In genomic region chr5:123679106-123679505, GRCm38 (mm10) we compare ENCODE assay signal across 15 mouse cellular contexts. TPM values are rescaled to one million over a fixed set of nuclear protein-coding genes. Genes with fewer than 3 reads are reported as not detected.
DNase-seq lines count a peak whose midpoint lies in the region; ATAC-seq and TF ChIP-seq lines count a peak whose summit lies in the region.
"Had no signal": no experiment of that assay in that cellular context is flagged by ENCODE, and none has a peak within 500 bp of the region (broad histone marks: within the 10 kb centered on the region; RNA-seq: fewer than 3 reads in every experiment).

No protein-coding gene starts in this region.

- no peaks in the 10 kb centered on the region for H3K27me3 ChIP-seq in forebrain, embryonic 14.5 days (replicated peaks; ENCODE audit: control insufficient read depth, insufficient read depth, low read length)
- no peaks in the 10 kb centered on the region for H3K27me3 ChIP-seq in forebrain, embryonic 15.5 days
- H3K27me3 ChIP-seq in liver, adult 2 months (ENCODE audit: control insufficient read depth, insufficient read depth, low read length), result no peaks in the 10 kb centered on the region
- H3K27me3 ChIP-seq in liver, embryonic 12.5 days (replicated peaks), result no peaks in the 10 kb centered on the region
- H3K27me3 ChIP-seq: liver, embryonic 15.5 days; midbrain, embryonic 13.5 days had no signal

- H3K9me3 ChIP-seq in forebrain, embryonic 14.5 days (replicated peaks; ENCODE audit: control insufficient read depth, low read length), result no peaks in the 10 kb centered on the region
- H3K9me3 ChIP-seq in forebrain, embryonic 15.5 days, result no peaks in the 10 kb centered on the region
- no peaks in the 10 kb centered on the region for H3K9me3 ChIP-seq in liver, embryonic 12.5 days (replicated peaks)
- H3K9me3 ChIP-seq: liver, embryonic 15.5 days; midbrain, embryonic 13.5 days had no signal

- H3K79me2 ChIP-seq in liver, adult 2 months (ENCODE audit: control insufficient read depth, insufficient read depth, low read length), result peaks cover 36% of the 10 kb centered on the region

- H3K4me2 ChIP-seq in forebrain, embryonic 14.5 days (ENCODE audit: low read length), result no peak overlapping the region
- no peak overlapping the region for H3K4me2 ChIP-seq in forebrain, embryonic 15.5 days (replicated peaks)
- H3K4me2 ChIP-seq in liver, embryonic 12.5 days, result no peak overlapping the region
- H3K4me2 ChIP-seq: hindbrain, embryonic 14.5 days; liver, embryonic 15.5 days; midbrain, embryonic 13.5 days had no signal

- peaks cover 16% of the 10 kb centered on the region for H3K4me1 ChIP-seq in forebrain, embryonic 14.5 days (ENCODE audit: control insufficient read depth, insufficient read depth, low read length)
- peaks cover 49% of the 10 kb centered on the region for H3K4me1 ChIP-seq in forebrain, embryonic 15.5 days
- peaks cover 25% of the 10 kb centered on the region for H3K4me1 ChIP-seq in liver, adult 2 months (ENCODE audit: control insufficient read depth, insufficient read depth, low read length)
- H3K4me1 ChIP-seq in liver, embryonic 12.5 days, result peaks cover 35% of the 10 kb centered on the region
- H3K4me1 ChIP-seq in embryonic fibroblast, embryonic 13.5 days (ENCODE audit: control insufficient read depth, insufficient read depth, low read length), result peaks cover 14% of the 10 kb centered on the region

- H3K4me3 ChIP-seq in forebrain, embryonic 14.5 days (ENCODE audit: low read depth, low read length), result no peak overlapping the region
- H3K4me3 ChIP-seq in forebrain, embryonic 15.5 days, result no peak overlapping the region
- H3K4me3 ChIP-seq in liver, adult 2 months (ENCODE audit: insufficient read depth, low read depth, low read length), result no peak overlapping the region
- no peak overlapping the region for H3K4me3 ChIP-seq in liver, embryonic 12.5 days
- H3K4me3 ChIP-seq in embryonic fibroblast, embryonic 13.5 days (ENCODE audit: insufficient read depth, low read length), result no peak overlapping the region
- H3K4me3 ChIP-seq: left cerebral cortex, adult 2 months; liver, embryonic 15.5 days; midbrain, embryonic 13.5 days had no signal

- no peak for TF ChIP-seq POLR2A in liver, adult 2 months (IDR thresholded peaks at IDR 0.05; ENCODE audit: extremely low read depth, insufficient read depth, low read length)
- TF ChIP-seq POLR2A in embryonic fibroblast, embryonic 13.5 days (IDR thresholded peaks at IDR 0.05; ENCODE audit: low read depth, low read length), result no peak

- H3K36me3 ChIP-seq in forebrain, embryonic 14.5 days (ENCODE audit: control insufficient read depth, insufficient read depth, low read length), result 0 out of 2 replicates have a peak, but pooled peaks cover 3% of the 10 kb centered on the region
- H3K36me3 ChIP-seq in forebrain, embryonic 15.5 days, result no peaks in the 10 kb centered on the region
- no peaks in the 10 kb centered on the region for H3K36me3 ChIP-seq in liver, adult 2 months (ENCODE audit: control insufficient read depth, insufficient read depth, low read length)
- H3K36me3 ChIP-seq in liver, embryonic 12.5 days, result no peaks in the 10 kb centered on the region
- H3K36me3 ChIP-seq: liver, embryonic 15.5 days had no signal

- ATAC-seq in forebrain, embryonic 14.5 days, result no peak
- ATAC-seq in forebrain, embryonic 15.5 days (replicated peaks), result no peak
- ATAC-seq in liver, embryonic 12.5 days, result no peak
- ATAC-seq: intestine, embryonic 16.5 days; midbrain, embryonic 13.5 days had no signal

- peak overlapping the region; percentile 2; the same call in 1 of the 2 replicates for H3K27ac ChIP-seq in forebrain, embryonic 14.5 days (ENCODE audit: low read depth, low read length)
- H3K27ac ChIP-seq in forebrain, embryonic 15.5 days (replicated peaks), result no peak overlapping the region
- 0 out of 2 replicates have a peak overlapping the region, but pooled peaks have one; percentile 4 for H3K27ac ChIP-seq in liver, adult 2 months (replicated peaks; ENCODE audit: insufficient read depth, low read depth, low read length)
- no peak overlapping the region for H3K27ac ChIP-seq in liver, embryonic 12.5 days
- peak overlapping the region; percentile 12; the same call in 1 of the 2 replicates for H3K27ac ChIP-seq in embryonic fibroblast, embryonic 13.5 days (ENCODE audit: insufficient read depth, low read length)
- H3K27ac ChIP-seq: hindbrain, embryonic 14.5 days; liver, embryonic 15.5 days; midbrain, embryonic 13.5 days had no signal

- no peak for TF ChIP-seq CTCF in liver, adult 2 months (IDR thresholded peaks at IDR 0.05; ENCODE audit: low read depth, low read length)
- no peak for TF ChIP-seq CTCF in embryonic fibroblast, embryonic 13.5 days (IDR thresholded peaks at IDR 0.05; ENCODE audit: borderline replicate concordance, insufficient read depth, low read length)

- WGBS in forebrain, embryonic 14.5 days, result 77% methylated on average over 3 of the region's 3 CpGs
- WGBS in forebrain, embryonic 15.5 days, result 71% methylated on average over 3 of the region's 3 CpGs
- 76% methylated on average over 3 of the region's 3 CpGs for WGBS in liver, adult 2 months
- WGBS in liver, embryonic 12.5 days (ENCODE audit: insufficient replicate concordance), result 40% methylated on average over 3 of the region's 3 CpGs

- H3K9ac ChIP-seq in forebrain, embryonic 14.5 days (ENCODE audit: low read length), result no peak overlapping the region
- no peak overlapping the region for H3K9ac ChIP-seq in forebrain, embryonic 15.5 days (replicated peaks)
- no peak overlapping the region for H3K9ac ChIP-seq in liver, adult 2 months (ENCODE audit: low read depth, low read length)
- H3K9ac ChIP-seq in liver, embryonic 12.5 days, result no peak overlapping the region
- H3K9ac ChIP-seq: hindbrain, embryonic 14.5 days; liver, embryonic 15.5 days; midbrain, embryonic 13.5 days had no signal

- DNase-seq in forebrain, embryonic 14.5 days (ENCODE audit: low spot score), result no peak
- DNase-seq in liver, adult 2 months (ENCODE audit: extremely low read depth, low read depth, low spot score), result no peak
- peak; percentile 40 for DNase-seq in 3T3-L1 (ENCODE audit: low read depth, low spot score)
- DNase-seq in adipocyte (ENCODE audit: low spot score), result no peak
- DNase-seq: heart, postnatal 14 days; kidney, postnatal 10 days; lung, postnatal 36 days had no signal

RNA-seq across cellular contexts. Expression of gene Clip1, which starts 5.3 kb away (rescaled TPM):
- polyA plus RNA-seq in forebrain, embryonic 14.5 days (2014; fragmentation: Nextera tagmentation; extraction: Ambion mirVana), result 45.9 and 55.6 TPM in 2 replicates
- 80.0 and 84.5 TPM in 2 replicates for polyA plus RNA-seq in forebrain, embryonic 15.5 days (2015; fragmentation: Nextera tagmentation; extraction: Ambion mirVana)
- 18.5 and 25.2 TPM in 2 replicates for total RNA-seq in liver, adult 2 months (2014; rRNA removed)
- polyA plus RNA-seq in liver, adult 2 months (2012; rRNA removed), result 10.9 and 11.8 TPM in 2 replicates
- polyA plus RNA-seq in liver, embryonic 12.5 days (2016; fragmentation: Nextera tagmentation; extraction: Ambion mirVana), result 17.6 and 20.4 TPM in 2 replicates
- 41.3 and 46.0 TPM in 2 replicates for polyA plus RNA-seq in embryonic fibroblast, embryonic 13.5 days (2011; ENCODE audit: insufficient read length, low read depth, missing spikeins)

RNA-seq across cellular contexts. Expression of gene Zcchc8, which starts 41.8 kb away (rescaled TPM):
- polyA plus RNA-seq in forebrain, embryonic 14.5 days (2014; fragmentation: Nextera tagmentation; extraction: Ambion mirVana), result 70.3 and 79.8 TPM in 2 replicates
- polyA plus RNA-seq in forebrain, embryonic 15.5 days (2015; fragmentation: Nextera tagmentation; extraction: Ambion mirVana), result 83.7 and 87.8 TPM in 2 replicates
- total RNA-seq in liver, adult 2 months (2014; rRNA removed), result 9.0 and 12.1 TPM in 2 replicates
- 9.6 and 12.7 TPM in 2 replicates for polyA plus RNA-seq in liver, adult 2 months (2012; rRNA removed)
- 49.6 and 51.9 TPM in 2 replicates for polyA plus RNA-seq in liver, embryonic 12.5 days (2016; fragmentation: Nextera tagmentation; extraction: Ambion mirVana)
- polyA plus RNA-seq in embryonic fibroblast, embryonic 13.5 days (2011; ENCODE audit: insufficient read length, low read depth, missing spikeins), result 47.8 and 56.3 TPM in 2 replicates

Comparison
In these comparisons a context has a peak if more than half of its experiments do, and no peak if none do; other contexts are left out.
1. H3K27ac ChIP-seq: peak in forebrain, embryonic 14.5 days (single experiment), liver, adult 2 months (single experiment) and embryonic fibroblast, embryonic 13.5 days (single experiment); none in forebrain, embryonic 15.5 days (single experiment) and liver, embryonic 12.5 days (single experiment).